Mouse (Mus musculus): Measurements from ENCODE around the gene Cabp7. TPM values are rescaled to one million over a fixed set of nuclear protein-coding genes. Genes with fewer than 3 reads are reported as not detected.
"Not testable (repeated sequence)": the region's sequence is repeated elsewhere in the genome, so short reads cannot be mapped to it uniquely, and the experiment has no call there.

The Cabp7 gene
- total RNA-seq, 4 experiments from 2014 or later = 253 to 297 (median 281) TPM

- DNase-seq (ENCODE audit: low spot score in 2 of 2) = no peak
Observed at GRCm38 (mm10) chr11:4750263-4750662, 3.7 kb upstream of the Cabp7 start.

GRCm38 (mm10) chr11:4747285-4747684, 707 bp upstream of the Cabp7 start:
- no peak for DNase-seq (ENCODE audit: low spot score in 2 of 2)

DNA sequence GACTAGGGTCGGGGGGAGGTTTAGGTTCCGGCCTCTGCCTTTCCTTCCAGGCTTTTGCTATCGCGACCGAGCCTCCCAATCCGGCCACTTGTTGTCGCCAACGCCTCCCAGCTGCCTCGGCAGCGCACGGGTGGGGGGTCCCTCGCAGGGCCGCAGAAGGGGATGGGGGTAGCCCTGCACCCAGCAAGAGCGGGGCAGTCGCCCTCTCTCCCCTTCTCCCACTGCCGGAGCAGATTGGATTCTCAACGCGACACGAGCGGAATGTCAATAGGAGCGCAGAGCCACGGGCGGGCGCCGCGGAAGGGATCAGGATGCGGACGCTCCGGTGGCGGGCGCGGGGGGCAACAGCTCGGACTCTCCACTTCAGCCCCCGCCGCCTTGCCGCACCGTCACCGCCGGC, 609 bp downstream of the Cabp7 start:
- DNase-seq (ENCODE audit: low spot score in 2 of 2) = no peak

- DNase-seq (ENCODE audit: low spot score in 2 of 2) = no peak
Observed at GRCm38 (mm10) chr11:4744691-4745090, 1.9 kb downstream of the Cabp7 start.

- no peak for DNase-seq (ENCODE audit: low spot score in 2 of 2)
Observed at GRCm38 (mm10) chr11:4740785-4741184, 5.8 kb downstream of the Cabp7 start.

DNA sequence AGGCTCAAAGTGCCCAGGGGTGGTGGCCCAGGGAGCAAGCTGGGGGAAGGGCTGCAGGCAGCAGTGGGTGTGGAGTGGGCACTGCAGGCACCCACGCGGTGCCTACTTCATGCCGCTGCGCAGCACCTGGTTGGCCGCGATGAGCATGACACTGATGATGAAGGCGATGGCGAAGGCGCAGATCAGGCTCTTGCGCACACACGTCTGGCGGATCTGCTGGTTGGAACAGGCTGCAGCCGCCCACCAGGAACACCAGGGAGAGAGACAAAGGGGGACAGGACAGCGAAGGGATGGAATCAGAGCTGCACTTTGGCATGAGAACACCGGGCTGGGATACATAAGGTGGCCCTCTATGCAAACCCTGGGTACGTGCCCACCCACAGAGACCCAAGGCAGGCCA, 7.9 kb downstream of the Cabp7 start:
- no peak for DNase-seq (ENCODE audit: low spot score in 2 of 2)

- DNase-seq (ENCODE audit: low spot score in 2 of 2) = no peak
Observed at GRCm38 (mm10) chr11:4737682-4738081, 8.9 kb downstream of the Cabp7 start.

GRCm38 (mm10) chr11:4736355-4736754, 10.2 kb downstream of the Cabp7 start:
- DNase-seq (ENCODE audit: low spot score in 2 of 2) = no peak

DNA sequence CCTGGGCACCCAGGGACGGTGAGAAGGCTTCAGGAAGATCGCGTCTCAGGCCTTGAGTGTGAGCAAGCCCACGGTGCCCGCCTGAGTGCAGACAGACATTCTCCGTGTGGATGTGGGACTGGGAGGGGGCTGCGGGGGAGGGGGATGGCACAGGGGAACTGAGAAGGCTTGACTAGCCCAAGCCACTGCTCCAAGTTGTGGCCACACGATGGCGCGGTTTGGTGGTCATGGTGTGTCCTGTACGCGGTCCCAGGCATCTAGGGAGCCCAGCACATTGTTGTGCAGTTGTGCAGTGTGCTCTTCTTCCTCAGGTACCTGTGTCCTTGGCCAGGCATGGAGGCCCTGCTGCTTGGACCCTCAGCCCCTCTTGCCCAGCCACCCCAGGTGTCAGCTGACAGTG, 12.4 kb downstream of the Cabp7 start:
- DNase-seq (ENCODE audit: low spot score in 2 of 2) = no peak

DNA sequence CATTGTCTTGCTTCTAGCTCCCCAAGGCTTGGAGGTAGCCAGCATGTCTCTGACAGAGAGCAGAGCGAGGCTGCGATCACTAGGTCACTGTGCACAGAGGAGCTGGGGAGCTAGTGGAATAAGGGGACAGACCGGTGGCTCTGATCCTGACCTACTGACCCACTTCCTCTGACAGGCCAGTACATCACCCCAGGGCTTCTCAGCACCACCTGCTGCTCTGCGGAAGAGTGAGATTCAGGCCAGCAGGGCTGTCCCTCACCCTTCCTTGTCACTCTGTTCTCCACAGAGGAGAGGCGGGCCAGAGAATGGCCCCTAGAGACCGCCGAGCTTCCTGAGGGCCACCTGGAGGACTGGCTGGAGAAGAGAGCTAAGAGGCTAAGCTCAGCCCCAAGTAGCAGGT, 14.8 kb downstream of the Cabp7 start:
- DNase-seq (ENCODE audit: low spot score in 2 of 2) = no peak

GRCm38 (mm10) chr11:4730913-4731312, 15.7 kb downstream of the Cabp7 start:
- DNase-seq (ENCODE audit: low spot score in 2 of 2) = no peak

DNA sequence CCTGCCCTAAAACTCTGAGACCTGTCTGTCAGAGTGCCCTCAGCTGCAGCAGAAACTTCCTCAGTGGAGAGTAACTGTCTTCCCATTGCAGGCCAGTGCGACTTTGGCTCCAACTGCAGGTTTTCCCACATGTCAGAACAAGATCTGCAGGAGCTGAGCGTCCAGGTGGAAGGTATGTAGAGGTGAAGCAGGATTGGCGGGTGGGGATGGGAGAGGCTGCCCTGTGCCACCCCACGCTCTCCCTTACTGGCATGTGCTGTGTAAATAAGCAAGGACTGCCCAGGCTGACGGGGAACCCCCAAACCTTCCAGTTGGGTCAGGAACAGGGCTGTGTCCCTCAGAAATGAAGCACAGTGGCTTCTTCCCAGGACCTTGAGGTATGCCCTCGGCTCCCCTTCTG, 16.5 kb downstream of the Cabp7 start:
- no peak for DNase-seq (ENCODE audit: low spot score in 2 of 2)

GRCm38 (mm10) chr11:4729603-4730002, 17.0 kb downstream of the Cabp7 start:
- no peak for DNase-seq (ENCODE audit: low spot score in 2 of 2)

- DNase-seq (ENCODE audit: low spot score in 2 of 2) = no peak
Observed at GRCm38 (mm10) chr11:4721728-4722127, 24.9 kb downstream of the Cabp7 start.

DNA sequence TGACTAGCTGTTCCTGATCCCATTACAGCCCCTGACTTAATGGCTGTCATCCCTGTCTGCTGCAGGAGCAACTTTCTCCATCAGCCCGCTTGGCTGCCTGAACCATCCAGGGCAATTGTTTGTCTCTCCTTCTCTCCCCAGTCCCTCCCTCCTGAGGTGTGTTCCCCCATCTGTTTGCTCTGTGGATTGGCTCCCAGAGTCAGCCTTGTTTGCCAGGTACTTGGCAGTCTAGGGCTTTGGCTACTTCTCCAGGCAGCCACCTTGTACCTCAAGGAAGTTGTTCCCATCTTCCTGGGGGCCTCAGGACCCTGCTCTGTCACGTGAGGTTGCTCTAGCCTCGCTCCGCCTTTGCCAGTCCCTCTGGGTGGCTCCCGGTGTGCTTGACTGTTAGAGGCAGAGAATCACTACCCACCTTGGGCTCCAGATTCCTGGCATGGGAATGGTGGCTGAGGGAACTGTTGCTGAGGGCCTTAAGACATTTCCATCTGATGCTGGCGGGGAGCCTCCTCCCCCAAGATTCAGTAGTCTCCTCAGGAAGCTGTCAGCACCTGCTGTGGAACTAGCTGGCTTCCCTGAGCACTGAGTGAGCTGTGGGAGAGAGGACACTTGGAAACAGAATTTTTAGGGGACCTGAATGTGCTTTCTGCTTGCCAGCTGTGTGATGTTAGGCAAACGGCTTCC, 25.5 kb downstream of the Cabp7 start:
- DNase-seq (ENCODE audit: low spot score in 2 of 2) = no peak

DNA sequence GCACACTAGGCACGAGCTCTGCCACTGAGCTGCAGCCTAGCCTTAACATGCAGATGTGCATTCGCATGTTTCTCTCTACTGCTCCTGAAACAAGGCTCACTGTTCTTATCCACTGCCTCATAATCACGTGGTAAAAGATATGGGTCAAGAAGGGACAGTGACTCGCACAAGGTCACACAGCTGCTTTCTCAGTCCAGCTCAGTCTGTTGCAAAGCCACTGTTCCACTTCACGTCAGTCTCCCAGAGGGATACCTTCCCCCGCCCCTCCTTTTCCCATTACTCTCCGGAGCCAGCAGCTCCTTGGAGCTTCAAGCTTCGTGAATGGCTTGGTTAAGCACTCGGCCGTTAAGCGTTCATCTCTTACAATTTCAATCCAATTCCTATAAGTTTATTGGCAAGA, 26.2 kb downstream of the Cabp7 start:
- DNase-seq (ENCODE audit: low spot score in 2 of 2) = no peak

DNA sequence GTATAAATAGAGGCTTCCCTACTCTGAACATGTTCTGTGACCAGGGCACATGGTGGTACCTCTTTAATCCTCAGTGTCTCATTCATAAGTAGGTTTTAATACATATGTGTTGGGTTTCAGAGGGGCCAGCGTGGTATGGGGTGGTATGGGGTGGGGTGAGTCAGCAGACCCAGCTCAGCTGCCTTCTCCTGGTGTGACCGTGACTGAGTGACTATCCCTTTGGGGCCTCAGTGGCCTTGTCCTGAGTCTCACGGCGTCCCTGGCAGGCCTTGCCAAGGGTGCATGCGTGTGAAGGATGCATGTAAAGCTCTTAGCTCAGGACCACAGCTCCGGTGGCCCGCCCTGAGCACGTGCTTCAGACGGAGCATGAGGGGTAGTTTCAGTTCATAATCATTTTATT, 26.6 kb downstream of the Cabp7 start:
- DNase-seq (ENCODE audit: low spot score in 2 of 2) = no peak

DNA sequence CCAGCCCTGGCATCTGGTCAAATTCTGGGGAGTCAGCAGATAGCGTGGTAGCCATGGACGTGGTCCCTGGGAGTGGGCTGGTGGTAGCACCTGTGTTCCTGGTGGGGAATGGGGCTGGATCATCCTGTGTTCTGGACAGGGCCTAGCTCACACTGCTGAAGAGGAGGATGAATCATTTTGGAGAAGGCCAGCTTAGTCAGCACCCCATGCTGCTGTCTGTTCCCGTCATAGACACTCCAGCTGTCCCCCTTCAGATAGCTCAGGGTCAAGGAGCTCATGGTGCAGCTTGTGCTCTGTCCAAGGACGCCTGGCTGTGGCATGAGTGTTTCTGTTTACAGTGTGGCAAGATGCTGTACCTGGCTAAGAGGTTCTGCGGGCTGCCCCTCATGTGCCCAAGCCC, 28.0 kb downstream of the Cabp7 start:
- DNase-seq (ENCODE audit: low spot score in 2 of 2) = no peak

GRCm38 (mm10) chr11:4716530-4717236, 29.9 kb downstream of the Cabp7 start:
- DNase-seq (ENCODE audit: low spot score in 2 of 2) = no peak

DNA sequence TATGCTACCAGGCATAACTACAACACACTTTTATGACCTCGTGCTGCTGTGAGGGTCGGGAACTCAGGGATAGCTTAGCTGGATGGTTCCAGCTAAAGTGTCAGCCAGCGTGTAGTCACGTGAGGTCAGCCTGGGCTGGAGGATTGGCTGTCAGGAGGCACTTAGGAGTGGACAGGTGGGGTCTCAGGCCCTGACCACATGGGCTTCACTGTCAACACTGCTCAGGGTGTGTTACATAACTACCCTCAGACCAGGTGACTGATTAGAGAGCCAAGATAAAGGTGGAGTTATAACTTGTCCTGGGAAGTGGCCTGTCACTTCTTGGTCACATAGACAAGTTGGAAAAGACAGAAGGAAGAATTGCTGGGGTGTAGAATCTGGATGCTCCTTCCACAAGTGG, 31.0 kb downstream of the Cabp7 start:
- no peak for DNase-seq (ENCODE audit: low spot score in 2 of 2)

DNA sequence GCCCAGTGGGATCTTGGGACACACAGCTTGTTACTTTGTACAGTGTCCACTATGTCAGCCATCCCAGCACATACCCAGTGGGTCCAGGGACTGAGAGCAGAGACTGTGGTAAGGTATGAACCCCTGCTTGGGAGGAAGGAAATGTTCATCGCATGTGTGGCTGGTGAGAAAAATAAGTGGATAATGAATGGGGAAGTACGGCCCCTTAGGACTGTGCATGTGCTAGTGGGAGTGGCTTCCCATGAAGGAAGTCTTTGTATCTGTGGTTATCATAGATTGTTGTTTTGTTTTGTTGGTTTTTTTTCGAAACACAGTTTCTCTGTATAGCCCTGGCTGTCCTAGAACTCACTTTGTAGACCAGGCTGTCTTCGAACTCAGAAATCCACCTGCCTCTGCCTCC, 31.9 kb downstream of the Cabp7 start:
- DNase-seq (ENCODE audit: low spot score in 2 of 2) = no peak

DNA sequence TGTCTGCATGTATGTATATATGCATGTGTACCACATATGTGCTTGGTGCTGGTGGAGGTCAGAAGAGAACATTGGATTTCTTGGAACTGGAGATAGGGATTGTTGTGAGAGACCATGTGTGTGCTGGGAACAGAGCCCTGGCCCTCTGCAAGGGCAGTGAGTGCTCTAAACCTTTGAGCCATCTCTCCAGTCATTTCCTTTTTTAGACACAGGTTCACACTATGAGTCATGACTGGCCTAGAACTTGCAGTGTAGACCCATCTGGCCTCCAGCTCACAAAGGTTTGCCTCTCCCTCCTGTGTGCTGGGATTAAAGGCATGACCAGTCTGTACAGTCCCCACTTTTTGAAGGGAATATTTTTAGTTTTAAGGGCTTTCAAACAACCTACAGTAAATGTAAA, 33.8 kb downstream of the Cabp7 start:
- DNase-seq (ENCODE audit: low spot score in 2 of 2) = no peak

DNA sequence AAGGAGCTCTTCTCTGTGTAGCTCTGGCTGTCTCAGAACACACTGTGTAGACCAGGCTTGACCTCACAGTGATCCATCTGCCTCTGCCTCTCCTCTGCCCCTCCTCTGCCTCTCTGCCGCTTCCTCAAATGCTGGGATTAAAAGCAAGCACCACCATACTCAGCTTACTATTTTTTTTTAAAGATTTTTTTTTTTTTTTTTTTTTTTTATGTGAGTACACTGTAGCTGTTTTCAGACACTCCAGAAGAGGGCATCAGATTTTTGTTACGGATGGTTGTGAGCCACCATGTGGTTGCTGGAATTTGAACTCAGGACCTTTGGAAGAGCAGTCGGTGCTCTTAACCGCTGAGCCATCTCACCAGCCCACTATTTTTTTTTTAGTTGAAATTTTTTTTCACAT, 36.4 kb downstream of the Cabp7 start:
- not testable (repeated sequence) for DNase-seq (ENCODE audit: low spot score in 2 of 2)
